Mouse (Mus musculus): ENCODE measurements around the gene Mlycd. TPM values are rescaled to one million over a fixed set of nuclear protein-coding genes. Genes with fewer than 3 reads are reported as not detected.

The Mlycd gene
- total RNA-seq, 1 experiment = 4.9 TPM

DNA sequence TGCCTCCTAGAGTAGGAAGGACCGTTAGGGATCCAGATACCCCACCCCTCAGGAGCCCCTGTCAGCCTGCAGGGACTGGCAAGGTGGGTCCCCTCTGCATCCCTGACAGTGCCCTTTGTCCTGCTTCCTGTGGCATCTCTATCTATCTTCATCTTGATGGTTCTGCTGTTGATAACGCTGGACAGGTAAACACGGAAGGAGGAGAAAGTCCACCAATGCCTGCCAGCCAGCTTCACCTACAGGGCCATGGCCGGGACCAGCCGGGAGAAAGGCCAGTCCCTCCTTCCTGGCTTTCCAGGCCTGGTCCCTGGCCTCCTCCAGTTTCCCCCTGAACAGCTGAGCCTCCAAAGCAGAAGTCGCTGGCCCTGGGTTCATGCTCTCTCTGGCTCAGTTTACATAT, 39.9 kb downstream of the Mlycd start:
- DNase-seq (ENCODE audit: low read depth, low spot score) = no peak
- Histone ChIP-seq H3K36me3 (ENCODE audit: control insufficient read depth, insufficient read depth, low read length, poor library complexity, severe bottlenecking) (no peaks in the 10 kb centered on the region), H3K4me1 (ENCODE audit: control insufficient read depth in 2 of 2, insufficient read depth in 2 of 2, low read length in 2 of 2, poor library complexity in 1 of 2) (peaks cover 0 to 5% of the 10 kb centered on the region in 2 experiments; a peak in 1 of 4 replicates), H3K4me3 (ENCODE audit: insufficient read depth in 1 of 2, low read depth in 1 of 2, low read length in 2 of 2, poor library complexity in 1 of 2, severe bottlenecking in 1 of 2) (no peak overlapping the region), H3K27ac (ENCODE audit: insufficient read depth, low read depth, low read length, poor library complexity, severe bottlenecking) (no peak overlapping the region), H3K9me3 (ENCODE audit: control insufficient read depth, insufficient read depth, low read depth, low read length) (no peaks in the 10 kb centered on the region), H3K9ac (ENCODE audit: insufficient read depth, low read depth, low read length, poor library complexity, severe bottlenecking) (no peak overlapping the region)
- TF ChIP-seq HCFC1 (IDR thresholded peaks at IDR 0.05; ENCODE audit: borderline replicate concordance, insufficient read depth, low read length) (no peak), CHD2 (IDR thresholded peaks at IDR 0.05; ENCODE audit: low read depth, low read length) (no peak), ZC3H11A (IDR thresholded peaks at IDR 0.05; ENCODE audit: borderline replicate concordance, low read depth, low read length) (no peak), ZNF384 (IDR thresholded peaks at IDR 0.05; ENCODE audit: low read depth, low read length) (no peak), MAFK (IDR thresholded peaks at IDR 0.05; ENCODE audit: insufficient read depth, low read depth, low read length) (no peak)
- in situ Hi-C loops (cut with MboI; ENCODE audit: low sequenced_read_pairs in 2 of 2, unreplicated experiment in 2 of 2) = no loop called here

GRCm38 (mm10) chr8:119435527-119435926, 40.8 kb downstream of the Mlycd start:
- Histone ChIP-seq H3K9me3 (ENCODE audit: control insufficient read depth, insufficient read depth, low read depth, low read length) (no peaks in the 10 kb centered on the region), H3K27ac (ENCODE audit: insufficient read depth, low read depth, low read length, poor library complexity, severe bottlenecking) (no peak overlapping the region), H3K4me3 (ENCODE audit: insufficient read depth in 1 of 2, low read depth in 1 of 2, low read length in 2 of 2, poor library complexity in 1 of 2, severe bottlenecking in 1 of 2) (no peak overlapping the region), H3K36me3 (ENCODE audit: control insufficient read depth, insufficient read depth, low read length, poor library complexity, severe bottlenecking) (no peaks in the 10 kb centered on the region), H3K4me1 (ENCODE audit: control insufficient read depth in 2 of 2, insufficient read depth in 2 of 2, low read length in 2 of 2, poor library complexity in 1 of 2) (peaks cover 0 to 8% of the 10 kb centered on the region in 2 experiments; a peak in 1 of 4 replicates), H3K9ac (ENCODE audit: insufficient read depth, low read depth, low read length, poor library complexity, severe bottlenecking) (no peak overlapping the region)
- in situ Hi-C loops (cut with MboI; ENCODE audit: low sequenced_read_pairs in 2 of 2, unreplicated experiment in 2 of 2) = no loop called here
- no peak for DNase-seq (ENCODE audit: low read depth, low spot score)
- TF ChIP-seq ZNF384 (IDR thresholded peaks at IDR 0.05; ENCODE audit: low read depth, low read length) = no peak
- TF ChIP-seq HCFC1 (IDR thresholded peaks at IDR 0.05; ENCODE audit: borderline replicate concordance, insufficient read depth, low read length) = no peak
- TF ChIP-seq CHD2 (IDR thresholded peaks at IDR 0.05; ENCODE audit: low read depth, low read length) = no peak
- TF ChIP-seq ZC3H11A (IDR thresholded peaks at IDR 0.05; ENCODE audit: borderline replicate concordance, low read depth, low read length) = no peak
- no peak for TF ChIP-seq MAFK (IDR thresholded peaks at IDR 0.05; ENCODE audit: insufficient read depth, low read depth, low read length)

- H3K4me3 ChIP-seq (ENCODE audit: insufficient read depth in 1 of 2, low read depth in 1 of 2, low read length in 2 of 2, poor library complexity in 1 of 2, severe bottlenecking in 1 of 2) = no peak overlapping the region
- TF ChIP-seq CHD2 (IDR thresholded peaks at IDR 0.05; ENCODE audit: low read depth, low read length) (no peak), MAFK (IDR thresholded peaks at IDR 0.05; ENCODE audit: insufficient read depth, low read depth, low read length) (no peak), ZC3H11A (IDR thresholded peaks at IDR 0.05; ENCODE audit: borderline replicate concordance, low read depth, low read length) (no peak), HCFC1 (IDR thresholded peaks at IDR 0.05; ENCODE audit: borderline replicate concordance, insufficient read depth, low read length) (no peak), ZNF384 (IDR thresholded peaks at IDR 0.05; ENCODE audit: low read depth, low read length) (no peak)
- H3K9me3 ChIP-seq (ENCODE audit: control insufficient read depth, insufficient read depth, low read depth, low read length) = no peaks in the 10 kb centered on the region
- in situ Hi-C loops (cut with MboI; ENCODE audit: low sequenced_read_pairs in 2 of 2, unreplicated experiment in 2 of 2) = no loop called here
- H3K36me3 ChIP-seq (ENCODE audit: control insufficient read depth, insufficient read depth, low read length, poor library complexity, severe bottlenecking) = no peaks in the 10 kb centered on the region
- H3K9ac ChIP-seq (ENCODE audit: insufficient read depth, low read depth, low read length, poor library complexity, severe bottlenecking) = no peak overlapping the region
- no peak for DNase-seq (ENCODE audit: low read depth, low spot score)
- no peak overlapping the region for H3K27ac ChIP-seq (ENCODE audit: insufficient read depth, low read depth, low read length, poor library complexity, severe bottlenecking)
- peaks cover 0 to 14% of the 10 kb centered on the region in 2 experiments; a peak in 1 of 4 replicates for H3K4me1 ChIP-seq (ENCODE audit: control insufficient read depth in 2 of 2, insufficient read depth in 2 of 2, low read length in 2 of 2, poor library complexity in 1 of 2)
Measured at GRCm38 (mm10) chr8:119436331-119436730, 41.7 kb downstream of the Mlycd start.

GRCm38 (mm10) chr8:119436933-119437332, 42.3 kb downstream of the Mlycd start:
- no peak for TF ChIP-seq HCFC1 (IDR thresholded peaks at IDR 0.05; ENCODE audit: borderline replicate concordance, insufficient read depth, low read length)
- TF ChIP-seq ZNF384 (IDR thresholded peaks at IDR 0.05; ENCODE audit: low read depth, low read length) = no peak
- no peak overlapping the region for H3K27ac ChIP-seq (ENCODE audit: insufficient read depth, low read depth, low read length, poor library complexity, severe bottlenecking)
- H3K9ac ChIP-seq (ENCODE audit: insufficient read depth, low read depth, low read length, poor library complexity, severe bottlenecking) = no peak overlapping the region
- H3K9me3 ChIP-seq (ENCODE audit: control insufficient read depth, insufficient read depth, low read depth, low read length) = no peaks in the 10 kb centered on the region
- in situ Hi-C loops (cut with MboI; ENCODE audit: low sequenced_read_pairs in 2 of 2, unreplicated experiment in 2 of 2) = no loop called here
- DNase-seq (ENCODE audit: low read depth, low spot score) = no peak
- no peaks in the 10 kb centered on the region for H3K36me3 ChIP-seq (ENCODE audit: control insufficient read depth, insufficient read depth, low read length, poor library complexity, severe bottlenecking)
- no peak overlapping the region for H3K4me3 ChIP-seq (ENCODE audit: insufficient read depth in 1 of 2, low read depth in 1 of 2, low read length in 2 of 2, poor library complexity in 1 of 2, severe bottlenecking in 1 of 2)
- H3K4me1 ChIP-seq (ENCODE audit: control insufficient read depth in 2 of 2, insufficient read depth in 2 of 2, low read length in 2 of 2, poor library complexity in 1 of 2) = peaks cover 0 to 14% of the 10 kb centered on the region in 2 experiments; a peak in 1 of 4 replicates

- TF ChIP-seq HCFC1 (IDR thresholded peaks at IDR 0.05; ENCODE audit: borderline replicate concordance, insufficient read depth, low read length) = no peak
- no peak for TF ChIP-seq MAFK (IDR thresholded peaks at IDR 0.05; ENCODE audit: insufficient read depth, low read depth, low read length)
- no peak for TF ChIP-seq ZNF384 (IDR thresholded peaks at IDR 0.05; ENCODE audit: low read depth, low read length)
- no peak for TF ChIP-seq ZC3H11A (IDR thresholded peaks at IDR 0.05; ENCODE audit: borderline replicate concordance, low read depth, low read length)
- no peak for TF ChIP-seq CHD2 (IDR thresholded peaks at IDR 0.05; ENCODE audit: low read depth, low read length)
- DNase-seq (ENCODE audit: low read depth, low spot score) = no peak
- no peaks in the 10 kb centered on the region for H3K36me3 ChIP-seq (ENCODE audit: control insufficient read depth, insufficient read depth, low read length, poor library complexity, severe bottlenecking)
- no peak overlapping the region for H3K9ac ChIP-seq (ENCODE audit: insufficient read depth, low read depth, low read length, poor library complexity, severe bottlenecking)
- H3K9me3 ChIP-seq (ENCODE audit: control insufficient read depth, insufficient read depth, low read depth, low read length) = no peaks in the 10 kb centered on the region
- no peak overlapping the region for H3K4me3 ChIP-seq (ENCODE audit: insufficient read depth in 1 of 2, low read depth in 1 of 2, low read length in 2 of 2, poor library complexity in 1 of 2, severe bottlenecking in 1 of 2)
- no peak overlapping the region for H3K27ac ChIP-seq (ENCODE audit: insufficient read depth, low read depth, low read length, poor library complexity, severe bottlenecking)
- in situ Hi-C loops (cut with MboI; ENCODE audit: low sequenced_read_pairs in 2 of 2, unreplicated experiment in 2 of 2) = no loop called here
- peaks cover 0 to 14% of the 10 kb centered on the region in 2 experiments; a peak in 1 of 4 replicates for H3K4me1 ChIP-seq (ENCODE audit: control insufficient read depth in 2 of 2, insufficient read depth in 2 of 2, low read length in 2 of 2, poor library complexity in 1 of 2)
Measured at GRCm38 (mm10) chr8:119437506-119437905, 42.8 kb downstream of the Mlycd start.
